Mouse (Mus musculus) midbrain, embryonic 10.5 days (tissue): ENCODE data around the gene Tgfbr1. TPM values are rescaled to one million over a fixed set of nuclear protein-coding genes. Genes with fewer than 3 reads are reported as not detected.

Source experiments
- DNase-seq: peaks from one replicate; pipeline ENCODE4 v3.0.0-alpha.2; 2017; ENCODE audit warnings: low spot score
- H3K27ac ChIP-seq: fragments of 300-500 bp; sonication (generic); replicated peaks from 2 replicates; pipeline ENCODE4 v1.5.1; 2016; ENCODE audit warnings: mild to moderate bottlenecking
- H3K27me3 ChIP-seq: fragments of 300-500 bp; sonication (generic); 2 replicates; pipeline ENCODE4 v1.6.1; 2016; ENCODE audit warnings: low read depth, mild to moderate bottlenecking; ENCODE audit not compliant: poor library complexity, severe bottlenecking
- H3K36me3 ChIP-seq: fragments of 300-500 bp; sonication (generic); 2 replicates; pipeline ENCODE4 v1.6.1; 2016; ENCODE audit warnings: mild to moderate bottlenecking, moderate library complexity
- H3K4me1 ChIP-seq: fragments of 300-500 bp; sonication (generic); 2 replicates; pipeline ENCODE4 v1.6.1; 2016
- H3K4me3 ChIP-seq: fragments of 300-500 bp; sonication (generic); 2 replicates; pipeline ENCODE4 v1.5.1; 2016; ENCODE audit warnings: mild to moderate bottlenecking, moderate library complexity
- H3K9me3 ChIP-seq: fragments of 300-500 bp; sonication (generic); replicated peaks from 2 replicates; pipeline ENCODE4 v1.6.1; 2016; ENCODE audit warnings: mild to moderate bottlenecking
- WGBS: fragments of 180-500 bp; shearing (Covaris S2); methylation state at CpG from one replicate; pipeline ENCODE4 v1.1.7; 2016; 5-methylcytosine and 5-hydroxymethylcytosine counted together
- polyA plus RNA-seq: library from polyadenylated mRNA; unstranded; fragments of >200 nt; fragmentation: Nextera tagmentation; extraction: Ambion mirVana; gene quantifications from 2 replicates; pipeline ENCODE4 v1.2.1, GENCODE M21; 2016

Gene Tgfbr1
- polyA plus RNA-seq, 1 experiment from 2014 or later = 90.0 TPM

GRCm38 (mm10) chr4:47404536-47404935 is 51.5 kb downstream of the Tgfbr1 start:
- Histone ChIP-seq H3K9me3 (no peaks in the 10 kb centered on the region), H3K27ac (no peak overlapping the region), H3K36me3 (peaks cover 87% of the 10 kb centered on the region), H3K4me1 (no peaks in the 10 kb centered on the region), H3K4me3 (no peak overlapping the region), H3K27me3 (no peaks in the 10 kb centered on the region)
- DNase-seq = no peak
- 84% methylated on average over 2 of the region's 2 CpGs for WGBS

GRCm38 (mm10) chr4:47407161-47407560 is 54.1 kb downstream of the Tgfbr1 start:
- DNase-seq = peak; percentile 4
- peaks cover 87% of the 10 kb centered on the region for H3K36me3 ChIP-seq
- no peaks in the 10 kb centered on the region for H3K27me3 ChIP-seq
- no peak overlapping the region for H3K4me3 ChIP-seq
- no peaks in the 10 kb centered on the region for H3K9me3 ChIP-seq
- WGBS = 87% methylated on average over 2 of the region's 2 CpGs
- no peaks in the 10 kb centered on the region for H3K4me1 ChIP-seq
- no peak overlapping the region for H3K27ac ChIP-seq

GRCm38 (mm10) chr4:47417871-47418270 is 64.8 kb downstream of the Tgfbr1 start:
- H3K9me3 ChIP-seq = no peaks in the 10 kb centered on the region
- H3K4me1 ChIP-seq = peaks cover 23% of the 10 kb centered on the region
- no peak for DNase-seq
- H3K27ac ChIP-seq = no peak overlapping the region
- H3K4me3 ChIP-seq = no peak overlapping the region
- peaks cover 6% of the 10 kb centered on the region; the same call in 1 of the 2 replicates for H3K27me3 ChIP-seq
- peaks cover 16% of the 10 kb centered on the region for H3K36me3 ChIP-seq
- 66% methylated on average over 3 of the region's 3 CpGs for WGBS

GRCm38 (mm10) chr4:47419268-47419973 is 66.4 kb downstream of the Tgfbr1 start:
- 27% methylated on average over 9 of the region's 9 CpGs for WGBS
- no peak for DNase-seq
- no peak overlapping the region for H3K27ac ChIP-seq

GRCm38 (mm10) chr4:47420191-47420590 is 67.2 kb downstream of the Tgfbr1 start:
- H3K4me1 ChIP-seq = peaks cover 29% of the 10 kb centered on the region
- peaks cover 6% of the 10 kb centered on the region; the same call in 1 of the 2 replicates for H3K27me3 ChIP-seq
- WGBS = 26% methylated on average over 7 of the region's 7 CpGs
- DNase-seq = no peak
- H3K4me3 ChIP-seq = no peak overlapping the region
- no peaks in the 10 kb centered on the region for H3K36me3 ChIP-seq
- no peaks in the 10 kb centered on the region for H3K9me3 ChIP-seq
- H3K27ac ChIP-seq = no peak overlapping the region

More at GRCm38 (mm10) chr4:47419268-47419973, 66.4 kb downstream of the Tgfbr1 start:
- Histone ChIP-seq H3K4me1 (peaks cover 27% of the 10 kb centered on the region), H3K9me3 (no peaks in the 10 kb centered on the region), H3K36me3 (peaks cover 5% of the 10 kb centered on the region; the same call in 1 of the 2 replicates), H3K4me3 (no peak overlapping the region), H3K27me3 (peaks cover 6% of the 10 kb centered on the region; the same call in 1 of the 2 replicates)

GRCm38 (mm10) chr4:47422194-47422593 is 69.2 kb downstream of the Tgfbr1 start:
- Histone ChIP-seq H3K36me3 (no peaks in the 10 kb centered on the region), H3K4me1 (peaks cover 29% of the 10 kb centered on the region), H3K27ac (no peak overlapping the region), H3K4me3 (no peak overlapping the region), H3K27me3 (peaks cover 6% of the 10 kb centered on the region; the same call in 1 of the 2 replicates), H3K9me3 (no peaks in the 10 kb centered on the region)
- no peak for DNase-seq
- 24% methylated on average over 3 of the region's 3 CpGs for WGBS

- Histone ChIP-seq H3K36me3 (no peaks in the 10 kb centered on the region), H3K9me3 (no peaks in the 10 kb centered on the region), H3K4me1 (peaks cover 31% of the 10 kb centered on the region), H3K4me3 (no peak overlapping the region), H3K27me3 (peaks cover 6% of the 10 kb centered on the region; the same call in 1 of the 2 replicates), H3K27ac (no peak overlapping the region)
- WGBS = 88% methylated on average over 3 of the region's 3 CpGs
- no peak for DNase-seq
These were observed 69.9 kb downstream of the Tgfbr1 start for GRCm38 (mm10) chr4:47422946-47423345.

GRCm38 (mm10) chr4:47424376-47424775 is 71.4 kb downstream of the Tgfbr1 start:
- no peaks in the 10 kb centered on the region for H3K9me3 ChIP-seq
- H3K4me1 ChIP-seq = peaks cover 31% of the 10 kb centered on the region
- no peak overlapping the region for H3K4me3 ChIP-seq
- no peak overlapping the region for H3K27ac ChIP-seq
- H3K27me3 ChIP-seq = peaks cover 6% of the 10 kb centered on the region; the same call in 1 of the 2 replicates
- WGBS = 26% methylated on average over 2 of the region's 2 CpGs
- H3K36me3 ChIP-seq = no peaks in the 10 kb centered on the region
- DNase-seq = no peak

- DNase-seq = no peak
- Histone ChIP-seq H3K4me3 (no peak overlapping the region), H3K9me3 (no peaks in the 10 kb centered on the region), H3K4me1 (peaks cover 24% of the 10 kb centered on the region), H3K27me3 (peaks cover 6% of the 10 kb centered on the region; the same call in 1 of the 2 replicates), H3K36me3 (no peaks in the 10 kb centered on the region), H3K27ac (no peak overlapping the region)
- WGBS = 94% methylated on average over 16 of the region's 16 CpGs
These were observed 72.3 kb downstream of the Tgfbr1 start for GRCm38 (mm10) chr4:47425247-47425830.

GRCm38 (mm10) chr4:47427606-47428005 is 74.6 kb downstream of the Tgfbr1 start:
- 67% methylated on average over 3 of the region's 3 CpGs for WGBS
- H3K27me3 ChIP-seq = peaks cover 2% of the 10 kb centered on the region; the same call in 1 of the 2 replicates
- no peaks in the 10 kb centered on the region for H3K9me3 ChIP-seq
- no peak for DNase-seq
- peaks cover 9% of the 10 kb centered on the region for H3K4me1 ChIP-seq
- H3K4me3 ChIP-seq = no peak overlapping the region
- no peak overlapping the region for H3K27ac ChIP-seq
- no peaks in the 10 kb centered on the region for H3K36me3 ChIP-seq

GRCm38 (mm10) chr4:47430557-47430956 is 77.5 kb downstream of the Tgfbr1 start:
- H3K27me3 ChIP-seq = no peaks in the 10 kb centered on the region
- WGBS = 84% methylated on average over 6 of the region's 6 CpGs
- H3K9me3 ChIP-seq = no peaks in the 10 kb centered on the region
- peaks cover 15% of the 10 kb centered on the region for H3K4me1 ChIP-seq
- H3K36me3 ChIP-seq = no peaks in the 10 kb centered on the region
- H3K27ac ChIP-seq = no peak overlapping the region
- H3K4me3 ChIP-seq = no peak overlapping the region
- no peak for DNase-seq

GRCm38 (mm10) chr4:47431081-47431480 is 78.1 kb downstream of the Tgfbr1 start:
- Histone ChIP-seq H3K27me3 (peaks cover 4% of the 10 kb centered on the region), H3K27ac (no peak overlapping the region), H3K4me1 (peaks cover 17% of the 10 kb centered on the region), H3K36me3 (no peaks in the 10 kb centered on the region), H3K9me3 (no peaks in the 10 kb centered on the region), H3K4me3 (no peak overlapping the region)
- 88% methylated on average over 5 of the region's 5 CpGs for WGBS
- no peak for DNase-seq

- H3K27me3 ChIP-seq = peaks cover 17% of the 10 kb centered on the region
- peaks cover 28% of the 10 kb centered on the region for H3K4me1 ChIP-seq
- H3K36me3 ChIP-seq = no peaks in the 10 kb centered on the region
- DNase-seq = no peak
- no peak overlapping the region for H3K27ac ChIP-seq
- WGBS = 90% methylated on average over 7 of the region's 7 CpGs
- no peak overlapping the region for H3K4me3 ChIP-seq
- H3K9me3 ChIP-seq = no peaks in the 10 kb centered on the region
These were observed 79.7 kb downstream of the Tgfbr1 start for GRCm38 (mm10) chr4:47432766-47433165.
